Mouse (Mus musculus): Measurements from ENCODE around the gene Ercc2.

GRCm38 (mm10) chr7:19427999-19428650 is 46.3 kb downstream of the Ercc2 start:
- TF ChIP-seq CTCF (IDR thresholded peaks at IDR 0.05; ENCODE audit: low read depth) (no peak), EP300 (IDR thresholded peaks at IDR 0.05; ENCODE audit: low read depth) (no peak)
